Mouse (Mus musculus): ENCODE results near the gene Rbpjl. TPM values are rescaled to one million over a fixed set of nuclear protein-coding genes. Genes with fewer than 3 reads are reported as not detected.

Gene Rbpjl
- polyA plus RNA-seq, 1 experiment from 2014 or later: 0.15 TPM

DNA sequence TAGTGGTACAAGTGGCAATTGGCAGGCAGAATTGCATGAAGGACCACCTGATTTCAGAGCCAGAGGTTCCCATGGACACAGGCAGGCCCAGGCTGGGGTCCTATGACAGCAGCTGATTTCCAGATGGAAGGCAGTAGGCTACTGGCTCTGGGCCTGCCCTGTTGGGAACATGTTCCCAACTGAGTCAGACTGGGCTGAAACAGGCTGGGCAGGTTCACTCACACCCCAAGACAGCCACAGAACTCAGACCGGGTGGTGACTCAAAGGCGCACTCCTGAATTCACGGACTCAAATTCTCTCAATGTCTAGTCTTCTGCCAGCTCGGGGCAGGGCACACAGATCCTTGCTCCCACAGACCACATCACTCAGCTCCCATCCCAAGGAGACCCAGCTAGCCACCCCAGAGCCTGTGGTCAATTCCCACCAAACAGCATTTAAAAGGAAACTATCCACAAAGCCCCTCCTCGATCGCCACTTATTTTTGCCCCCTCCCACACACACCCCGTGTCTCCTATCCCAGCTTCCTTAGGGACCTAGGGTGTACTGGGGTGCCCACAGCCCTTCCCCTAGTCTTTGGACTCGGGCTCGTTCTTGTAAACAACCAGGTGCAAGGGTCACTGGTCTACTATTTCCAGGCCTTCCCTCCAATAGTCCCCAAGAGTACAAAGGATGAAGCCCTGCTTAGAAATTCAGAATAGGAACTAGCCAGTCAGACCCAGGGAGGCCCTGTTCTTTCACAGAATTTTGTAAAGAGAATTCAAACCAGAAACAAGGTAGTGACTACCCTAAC is 28.9 kb downstream of the Rbpjl start:
- ATAC-seq: no peak
- 65% methylated on average over 9 of the region's 9 CpGs for WGBS
- no peaks in the 10 kb centered on the region for H3K4me1 ChIP-seq (ENCODE audit: control insufficient read depth, insufficient read depth, low read depth, low read length)
- H3K9me3 ChIP-seq (ENCODE audit: control insufficient read depth, low read length): no peaks in the 10 kb centered on the region
- no peak overlapping the region for H3K4me2 ChIP-seq (ENCODE audit: low read length)
- no peak overlapping the region for H3K9ac ChIP-seq (ENCODE audit: low read depth, low read length)
- H3K4me3 ChIP-seq (ENCODE audit: low read length): no peak overlapping the region
- no peaks in the 10 kb centered on the region for H3K36me3 ChIP-seq (ENCODE audit: control insufficient read depth, insufficient read depth, low read length)
- no peaks in the 10 kb centered on the region for H3K27me3 ChIP-seq (replicated peaks; ENCODE audit: control insufficient read depth, insufficient read depth, low read length)
- H3K27ac ChIP-seq (ENCODE audit: low read depth, low read length): no peak overlapping the region

DNA sequence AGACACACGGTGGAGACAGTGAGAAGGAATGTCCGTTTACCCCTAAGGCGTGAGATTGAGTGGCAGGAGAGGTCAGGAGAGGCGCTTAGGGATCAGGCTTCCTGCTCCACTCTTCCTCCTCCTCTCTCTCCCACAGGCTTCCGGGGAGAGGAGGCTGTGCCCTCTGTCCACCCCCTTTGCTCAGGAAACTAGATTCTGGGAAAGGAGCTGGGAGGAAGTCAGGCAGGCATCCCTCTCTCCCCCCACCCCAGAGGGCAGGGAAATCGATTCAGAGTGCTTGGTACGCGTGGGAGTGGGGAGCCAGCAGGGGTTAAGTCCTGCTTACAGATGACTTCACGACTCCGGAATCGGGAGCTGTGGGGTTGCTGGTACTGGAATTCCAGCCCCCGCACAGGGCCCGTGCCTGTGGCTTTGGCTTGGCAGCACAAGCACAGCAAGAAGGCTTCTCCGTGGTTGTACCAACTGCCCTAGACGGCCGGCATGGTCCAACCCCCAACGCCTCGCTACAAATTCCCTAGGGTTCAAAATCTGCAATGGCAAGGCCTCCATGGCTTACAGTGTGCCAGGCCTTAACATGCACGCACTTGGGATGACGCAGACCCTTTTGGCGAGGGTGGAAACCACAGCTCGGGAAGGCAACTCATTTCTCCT is 29.7 kb downstream of the Rbpjl start:
- Histone ChIP-seq H3K36me3 (ENCODE audit: control insufficient read depth, insufficient read depth, low read length) (no peaks in the 10 kb centered on the region), H3K9me3 (ENCODE audit: control insufficient read depth, low read length) (no peaks in the 10 kb centered on the region), H3K27me3 (replicated peaks; ENCODE audit: control insufficient read depth, insufficient read depth, low read length) (no peaks in the 10 kb centered on the region), H3K9ac (ENCODE audit: low read depth, low read length) (no peak overlapping the region), H3K4me1 (ENCODE audit: control insufficient read depth, insufficient read depth, low read depth, low read length) (no peaks in the 10 kb centered on the region), H3K27ac (ENCODE audit: low read depth, low read length) (no peak overlapping the region), H3K4me2 (ENCODE audit: low read length) (no peak overlapping the region), H3K4me3 (ENCODE audit: low read length) (no peak overlapping the region)
- no peak for ATAC-seq
- 34% methylated on average over 22 of the region's 22 CpGs for WGBS

DNA sequence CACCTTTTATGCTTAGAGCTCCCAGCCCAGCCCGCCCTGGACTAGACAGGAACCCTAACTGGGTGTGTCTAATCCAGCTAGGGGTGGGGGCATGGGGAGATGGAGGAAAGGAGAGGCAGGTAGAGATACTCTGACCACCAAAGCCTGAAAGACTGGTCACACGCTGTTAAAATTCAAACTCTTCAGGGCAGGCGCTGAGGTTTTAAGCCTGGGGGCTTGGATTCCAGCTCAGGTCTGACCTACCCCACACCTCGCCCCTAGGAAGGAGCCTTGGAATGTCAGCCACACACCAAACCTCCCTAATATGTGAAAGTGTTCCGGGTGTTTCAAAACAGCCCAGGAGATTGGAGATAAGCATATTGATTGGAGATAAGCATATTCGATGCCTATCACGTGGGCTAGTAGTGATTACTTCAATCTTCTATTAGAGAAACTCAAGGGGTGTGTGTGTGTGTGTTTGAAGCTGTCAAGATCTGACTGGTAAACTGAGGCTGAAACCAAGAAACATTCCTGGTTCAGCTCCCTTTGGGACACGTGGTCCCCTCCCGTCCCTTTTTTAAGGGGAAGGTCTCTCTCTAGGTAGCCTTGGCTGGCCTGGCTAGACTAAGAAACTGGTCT is 30.4 kb downstream of the Rbpjl start:
- Histone ChIP-seq H3K9ac (ENCODE audit: low read depth, low read length) (no peak overlapping the region), H3K9me3 (ENCODE audit: control insufficient read depth, low read length) (no peaks in the 10 kb centered on the region), H3K27me3 (replicated peaks; ENCODE audit: control insufficient read depth, insufficient read depth, low read length) (no peaks in the 10 kb centered on the region), H3K4me3 (ENCODE audit: low read length) (no peak overlapping the region), H3K36me3 (ENCODE audit: control insufficient read depth, insufficient read depth, low read length) (no peaks in the 10 kb centered on the region), H3K4me1 (ENCODE audit: control insufficient read depth, insufficient read depth, low read depth, low read length) (no peaks in the 10 kb centered on the region), H3K27ac (ENCODE audit: low read depth, low read length) (no peak overlapping the region), H3K4me2 (ENCODE audit: low read length) (no peak overlapping the region)
- no peak for ATAC-seq
- WGBS: 89% methylated on average over 9 of the region's 9 CpGs

DNA sequence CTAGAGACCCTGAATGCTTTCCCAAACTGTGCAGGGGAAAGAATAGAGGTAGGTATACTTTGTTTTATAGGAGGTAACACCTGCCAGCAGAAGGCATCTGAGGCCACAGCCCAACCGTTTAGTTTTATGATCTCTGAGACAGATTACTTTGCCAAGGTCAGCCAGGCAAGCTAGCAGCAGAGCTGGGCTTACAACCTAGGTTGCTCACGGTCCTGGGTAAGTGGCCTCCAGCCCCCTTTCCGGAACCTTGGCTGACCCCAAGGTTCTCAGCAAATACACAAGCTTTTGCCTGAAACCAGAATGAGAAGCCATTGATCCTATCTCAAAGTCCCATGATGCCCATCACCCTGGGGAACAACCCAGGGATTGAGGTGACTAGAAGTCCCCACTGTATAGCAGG is 31.7 kb downstream of the Rbpjl start:
- no peaks in the 10 kb centered on the region for H3K36me3 ChIP-seq (ENCODE audit: control insufficient read depth, insufficient read depth, low read length)
- no peaks in the 10 kb centered on the region for H3K27me3 ChIP-seq (replicated peaks; ENCODE audit: control insufficient read depth, insufficient read depth, low read length)
- no peak overlapping the region for H3K27ac ChIP-seq (ENCODE audit: low read depth, low read length)
- no peak overlapping the region for H3K4me3 ChIP-seq (ENCODE audit: low read length)
- no peak overlapping the region for H3K4me2 ChIP-seq (ENCODE audit: low read length)
- 88% methylated on average over 3 of the region's 3 CpGs for WGBS
- H3K9ac ChIP-seq (ENCODE audit: low read depth, low read length): no peak overlapping the region
- H3K4me1 ChIP-seq (ENCODE audit: control insufficient read depth, insufficient read depth, low read depth, low read length): no peaks in the 10 kb centered on the region
- H3K9me3 ChIP-seq (ENCODE audit: control insufficient read depth, low read length): no peaks in the 10 kb centered on the region
- ATAC-seq: no peak

DNA sequence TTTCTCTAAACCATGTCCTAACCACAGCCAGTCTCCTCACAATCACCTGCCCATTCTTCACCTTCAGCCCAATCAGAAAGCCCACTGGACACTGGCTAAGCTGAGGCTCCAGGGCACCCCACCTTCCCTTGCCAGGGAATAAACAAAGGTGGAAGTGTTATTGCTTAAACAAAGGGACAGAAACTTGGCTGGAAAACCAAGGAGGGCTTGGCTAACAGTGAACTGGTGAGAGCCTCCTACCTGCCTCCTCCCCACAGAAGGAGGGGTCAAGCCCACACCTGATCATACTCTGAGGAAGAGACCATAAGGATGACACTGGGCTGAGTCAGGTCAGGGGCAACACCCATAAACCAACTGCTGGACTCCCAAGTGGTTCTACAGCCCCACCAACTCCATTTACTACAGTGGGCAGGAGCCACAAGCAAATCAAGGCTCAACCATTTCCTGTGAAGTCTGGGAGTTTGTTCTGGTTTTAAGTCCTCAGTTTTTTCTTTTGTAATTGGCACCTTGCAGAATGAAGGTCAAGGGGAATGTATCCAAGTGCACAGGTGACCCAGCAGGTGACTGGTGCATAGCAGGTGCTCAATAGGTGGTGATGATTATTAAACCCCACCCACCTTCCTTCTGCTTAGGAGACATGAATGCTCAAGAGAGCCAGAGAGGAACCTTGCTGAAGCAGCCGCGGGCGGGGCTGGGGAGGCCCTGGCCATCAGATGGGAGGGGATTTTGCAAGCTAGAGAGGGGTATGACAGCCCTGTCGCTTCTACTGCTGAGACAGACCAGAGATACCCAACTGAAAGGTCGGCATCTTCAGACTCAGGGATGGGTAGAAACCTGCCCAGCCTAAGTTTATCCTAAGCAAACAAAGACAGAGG is 32.5 kb downstream of the Rbpjl start:
- H3K27ac ChIP-seq (ENCODE audit: low read depth, low read length): no peak overlapping the region
- H3K36me3 ChIP-seq (ENCODE audit: control insufficient read depth, insufficient read depth, low read length): no peaks in the 10 kb centered on the region
- no peaks in the 10 kb centered on the region for H3K27me3 ChIP-seq (replicated peaks; ENCODE audit: control insufficient read depth, insufficient read depth, low read length)
- 57% methylated on average over 5 of the region's 5 CpGs for WGBS
- H3K9ac ChIP-seq (ENCODE audit: low read depth, low read length): no peak overlapping the region
- no peak for ATAC-seq
- H3K4me3 ChIP-seq (ENCODE audit: low read length): no peak overlapping the region
- H3K4me2 ChIP-seq (ENCODE audit: low read length): no peak overlapping the region
- H3K4me1 ChIP-seq (ENCODE audit: control insufficient read depth, insufficient read depth, low read depth, low read length): no peaks in the 10 kb centered on the region
- H3K9me3 ChIP-seq (ENCODE audit: control insufficient read depth, low read length): no peaks in the 10 kb centered on the region

DNA sequence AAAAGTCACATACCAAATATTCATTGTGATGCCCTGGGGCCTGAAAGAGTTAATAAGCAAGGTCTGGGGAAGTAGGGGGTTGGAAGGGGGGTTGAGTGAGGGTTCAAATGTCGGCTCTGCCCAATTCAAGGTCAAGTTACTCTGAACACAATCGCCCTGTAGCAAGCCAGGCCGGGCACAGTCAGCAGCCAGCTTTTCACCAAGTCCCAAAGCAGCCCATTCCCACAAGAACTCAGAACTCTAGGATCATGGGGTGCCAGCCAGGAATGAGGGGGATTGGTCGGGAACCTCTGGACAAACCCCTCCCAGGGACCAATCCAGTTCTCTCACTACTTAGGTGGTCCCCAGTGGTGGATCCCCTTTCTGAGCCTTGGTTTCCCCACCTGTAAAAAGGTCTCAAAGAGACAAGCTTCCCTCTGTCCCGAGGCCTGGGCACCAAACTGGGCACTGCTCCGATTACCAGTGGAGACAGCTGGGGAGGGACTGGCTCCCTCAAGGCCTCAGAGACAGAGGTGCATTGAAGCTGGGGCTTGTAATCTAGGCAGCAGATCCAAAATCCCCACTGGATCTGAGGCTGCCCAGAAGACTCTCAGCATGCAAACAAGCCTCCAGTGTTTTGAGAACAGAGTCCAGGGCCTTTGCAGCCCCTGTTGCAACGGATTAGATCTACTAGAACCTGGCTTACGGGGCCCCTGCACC is 33.4 kb downstream of the Rbpjl start:
- peak overlapping the region; percentile 48; the same call in 1 of the 2 replicates for H3K27ac ChIP-seq (ENCODE audit: low read depth, low read length)
- H3K4me1 ChIP-seq (ENCODE audit: control insufficient read depth, insufficient read depth, low read depth, low read length): peaks cover 2% of the 10 kb centered on the region; the same call in 1 of the 2 replicates
- 0 out of 2 replicates have a peak, but pooled peaks have one; percentile 24 for ATAC-seq
- no peaks in the 10 kb centered on the region for H3K9me3 ChIP-seq (ENCODE audit: control insufficient read depth, low read length)
- H3K36me3 ChIP-seq (ENCODE audit: control insufficient read depth, insufficient read depth, low read length): no peaks in the 10 kb centered on the region
- H3K27me3 ChIP-seq (replicated peaks; ENCODE audit: control insufficient read depth, insufficient read depth, low read length): peaks cover 5% of the 10 kb centered on the region
- 29% methylated on average over 8 of the region's 8 CpGs for WGBS
- H3K9ac ChIP-seq (ENCODE audit: low read depth, low read length): no peak overlapping the region; the same call in 1 of the 2 replicates
- H3K4me3 ChIP-seq (ENCODE audit: low read length): no peak overlapping the region
- H3K4me2 ChIP-seq (ENCODE audit: low read length): no peak overlapping the region

DNA sequence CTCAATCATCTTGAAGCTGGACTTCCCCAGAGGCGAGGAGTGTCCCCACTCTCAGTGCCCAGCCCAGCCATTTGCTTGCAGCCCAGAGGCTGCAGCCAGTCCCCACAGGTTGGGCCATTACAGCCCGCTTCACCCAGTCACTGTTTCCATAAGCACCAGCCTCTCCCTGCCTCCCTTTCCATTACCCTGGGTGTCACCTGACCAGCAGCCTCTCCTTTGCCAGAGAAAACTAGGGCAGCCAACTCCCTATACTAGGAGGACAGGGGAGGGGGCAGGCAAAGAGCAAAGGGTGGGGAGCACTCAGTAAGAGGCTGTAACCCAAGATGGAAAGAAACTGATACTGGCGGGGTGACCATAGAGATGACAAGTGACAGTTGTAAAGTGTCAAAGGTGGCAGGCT is 34.0 kb downstream of the Rbpjl start:
- Histone ChIP-seq H3K9ac (ENCODE audit: low read depth, low read length) (no peak overlapping the region; the same call in 1 of the 2 replicates), H3K36me3 (ENCODE audit: control insufficient read depth, insufficient read depth, low read length) (no peaks in the 10 kb centered on the region), H3K4me2 (ENCODE audit: low read length) (no peak overlapping the region), H3K9me3 (ENCODE audit: control insufficient read depth, low read length) (no peaks in the 10 kb centered on the region), H3K27me3 (replicated peaks; ENCODE audit: control insufficient read depth, insufficient read depth, low read length) (peaks cover 11% of the 10 kb centered on the region), H3K27ac (ENCODE audit: low read depth, low read length) (peak overlapping the region; percentile 16; the same call in 1 of the 2 replicates), H3K4me3 (ENCODE audit: low read length) (no peak overlapping the region), H3K4me1 (ENCODE audit: control insufficient read depth, insufficient read depth, low read depth, low read length) (peaks cover 7% of the 10 kb centered on the region)
- ATAC-seq: peak; percentile 40; the same call in 1 of the 2 replicates
- WGBS: 61% methylated on average over 3 of the region's 3 CpGs

DNA sequence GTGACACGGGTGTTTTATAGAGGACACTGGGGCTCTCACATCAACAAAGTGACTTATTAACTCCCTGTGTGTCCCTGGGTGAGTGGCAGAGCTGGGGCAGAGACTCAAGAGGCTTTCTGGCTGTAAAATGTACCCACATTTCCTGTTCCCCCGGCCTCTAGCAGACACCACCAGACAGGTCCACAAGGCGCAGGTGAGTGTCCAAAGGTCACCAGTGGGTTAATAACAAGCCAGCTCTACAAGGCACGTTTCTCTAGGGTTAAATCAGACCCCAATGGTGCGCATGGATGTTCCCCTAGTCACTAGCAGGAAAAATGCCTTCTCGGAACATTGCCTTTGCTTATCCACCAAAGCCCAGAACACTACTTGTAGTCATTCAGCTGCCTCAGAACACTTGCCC is 34.8 kb downstream of the Rbpjl start:
- Histone ChIP-seq H3K27ac (ENCODE audit: low read depth, low read length) (no peak overlapping the region), H3K9ac (ENCODE audit: low read depth, low read length) (no peak overlapping the region), H3K36me3 (ENCODE audit: control insufficient read depth, insufficient read depth, low read length) (no peaks in the 10 kb centered on the region), H3K27me3 (replicated peaks; ENCODE audit: control insufficient read depth, insufficient read depth, low read length) (peaks cover 13% of the 10 kb centered on the region), H3K4me1 (ENCODE audit: control insufficient read depth, insufficient read depth, low read depth, low read length) (peaks cover 14% of the 10 kb centered on the region), H3K9me3 (ENCODE audit: control insufficient read depth, low read length) (no peaks in the 10 kb centered on the region), H3K4me2 (ENCODE audit: low read length) (no peak overlapping the region), H3K4me3 (ENCODE audit: low read length) (no peak overlapping the region)
- WGBS: 85% methylated on average over 6 of the region's 6 CpGs
- ATAC-seq: no peak
